Mouse (Mus musculus) embryonic facial prominence, embryonic 10.5 days (tissue): ENCODE measurements around the gene Slc36a2. TPM values are rescaled to one million over a fixed set of nuclear protein-coding genes. Genes with fewer than 3 reads are reported as not detected.

Experiments used
- polyA plus RNA-seq: library from polyadenylated mRNA; unstranded; fragments of >200 nt; fragmentation: Nextera tagmentation; extraction: Ambion mirVana; gene quantifications from 2 replicates; pipeline ENCODE4 v1.2.1, GENCODE M21; 2016

The Slc36a2 gene
- polyA plus RNA-seq, 1 experiment from 2014 or later: 0.96 TPM

Other genes with a start within 250 kb of the Slc36a2 start
- 11.7 and 11.9 TPM in 2 replicates for gene Tnip1, start 222.2 kb downstream of the Slc36a2 start, polyA plus RNA-seq
- gene Anxa6, start 151.6 kb downstream of the Slc36a2 start, polyA plus RNA-seq: 56.5 and 66.7 TPM in 2 replicates
- 0.47 and 0.49 TPM in 2 replicates for gene Ccdc69, start 106.9 kb downstream of the Slc36a2 start, polyA plus RNA-seq
- 7.2 and 7.3 TPM in 2 replicates for gene Gm2a, start 87.0 kb downstream of the Slc36a2 start, polyA plus RNA-seq
- gene Slc36a3, start 33.4 kb downstream of the Slc36a2 start, polyA plus RNA-seq: not detected in 2 replicates
- 1.3 and 1.6 TPM in 2 replicates for gene Slc36a1, start 19.3 kb upstream of the Slc36a2 start, polyA plus RNA-seq
- gene Fat2, start 151.5 kb upstream of the Slc36a2 start, polyA plus RNA-seq: 0.12 and 0.13 TPM in 2 replicates
- gene Sparc, start 238.1 kb upstream of the Slc36a2 start, polyA plus RNA-seq: 269 and 310 TPM in 2 replicates